Mouse (Mus musculus) c-Kit-negative CD71-positive TER-119-positive erythroid progenitor cells, embryonic 14.5 days (primary cell): Measurements from ENCODE around the gene Itga10.
"Not testable (repeated sequence)": the region's sequence is repeated elsewhere in the genome, so short reads cannot be mapped to it uniquely, and the experiment has no call there.

ENCODE experiments used
- DNase-seq: peaks from one replicate; pipeline ENCODE4 v3.0.0-alpha.2; 2013; ENCODE audit warnings: low read depth, low spot score

Itga10 gene

GRCm38 (mm10) chr3:96680269-96680956 is 35.0 kb downstream of the Itga10 start:
- DNase-seq = no peak

- no peak for DNase-seq
Observed at GRCm38 (mm10) chr3:96683496-96683895, 38.1 kb downstream of the Itga10 start.

GRCm38 (mm10) chr3:96684151-96684821 is 38.9 kb downstream of the Itga10 start:
- DNase-seq = no peak

GRCm38 (mm10) chr3:96684822-96685156 is 39.4 kb downstream of the Itga10 start:
- no peak for DNase-seq

- DNase-seq = not testable (repeated sequence)
Observed at GRCm38 (mm10) chr3:96686057-96686456, 40.7 kb downstream of the Itga10 start.

- no peak for DNase-seq
Observed at GRCm38 (mm10) chr3:96688854-96689253, 43.5 kb downstream of the Itga10 start.

- DNase-seq = no peak
Observed at GRCm38 (mm10) chr3:96690298-96690697, 44.9 kb downstream of the Itga10 start.

GRCm38 (mm10) chr3:96692506-96692905 is 47.1 kb downstream of the Itga10 start:
- DNase-seq = no peak

- DNase-seq = no peak
Observed at GRCm38 (mm10) chr3:96693579-96693978, 48.2 kb downstream of the Itga10 start.

GRCm38 (mm10) chr3:96696198-96696765 is 50.9 kb downstream of the Itga10 start, which contains the start of gene Pias3:
TSS of gene Pias3 (plus strand) at chr3:96696384.
- peak; percentile 32 for DNase-seq

GRCm38 (mm10) chr3:96696766-96697732 is 51.7 kb downstream of the Itga10 start:
- DNase-seq = peak; percentile 62

GRCm38 (mm10) chr3:96698993-96699690 is 53.8 kb downstream of the Itga10 start:
- no peak for DNase-seq

GRCm38 (mm10) chr3:96700376-96700775 is 55.0 kb downstream of the Itga10 start:
- DNase-seq = peak; percentile 32

- no peak for DNase-seq
Observed at GRCm38 (mm10) chr3:96701003-96701402, 55.6 kb downstream of the Itga10 start.

- DNase-seq = no peak
Observed at GRCm38 (mm10) chr3:96704778-96705177, 59.4 kb downstream of the Itga10 start.

- DNase-seq = no peak
Observed at GRCm38 (mm10) chr3:96706217-96706616, 60.8 kb downstream of the Itga10 start.

GRCm38 (mm10) chr3:96706984-96707383 is 61.6 kb downstream of the Itga10 start:
- no peak for DNase-seq

GRCm38 (mm10) chr3:96707903-96708683 is 62.7 kb downstream of the Itga10 start, which contains the start of gene Nudt17:
TSS of gene Nudt17 (minus strand) at chr3:96708562.
- peak; percentile 40 for DNase-seq

- DNase-seq = no peak
Observed at GRCm38 (mm10) chr3:96708684-96709064, 63.3 kb downstream of the Itga10 start.
